Mouse (Mus musculus) kidney, postnatal 0 days (tissue): Measurements from ENCODE around the gene Zfp617. TPM values are rescaled to one million over a fixed set of nuclear protein-coding genes. Genes with fewer than 3 reads are reported as not detected.

Source experiments
- ATAC-seq: fragments of 200-750 bp; cut with Nextera tagmentation; replicated peaks from 2 replicates; pipeline ENCODE4 v1.8.0; 2017; ENCODE audit warnings: low read depth, moderate number of reproducible peaks, moderate TSS enrichment, moderate library complexity; ENCODE audit not compliant: low FRiP score
- DNase-seq: peaks from one replicate; pipeline ENCODE4 v3.0.0-alpha.2; 2016; ENCODE audit warnings: low spot score
- H3K27ac ChIP-seq: fragments of 300-500 bp; sonication (generic); 2 replicates; pipeline ENCODE4 v1.5.1; 2014; ENCODE audit warnings: mild to moderate bottlenecking
- H3K27me3 ChIP-seq: fragments of 300-500 bp; sonication (generic); 2 replicates; pipeline ENCODE4 v1.6.1; 2014; ENCODE audit warnings: low read length, mixed read lengths; ENCODE audit not compliant: insufficient read depth
- H3K36me3 ChIP-seq: fragments of 300-500 bp; sonication (generic); 2 replicates; pipeline ENCODE4 v1.6.1; 2014; ENCODE audit warnings: low read length, mixed read lengths; ENCODE audit not compliant: insufficient read depth
- H3K4me1 ChIP-seq: fragments of 300-500 bp; sonication (generic); replicated peaks from 2 replicates; pipeline ENCODE4 v1.6.1; 2014; ENCODE audit warnings: antibody characterized with exemption, low read length, mixed read lengths; ENCODE audit not compliant: insufficient read depth
- H3K4me2 ChIP-seq: fragments of 300-500 bp; sonication (generic); 2 replicates; pipeline ENCODE4 v1.6.1; 2014; ENCODE audit warnings: mild to moderate bottlenecking, low read length, moderate library complexity, mixed read lengths
- H3K4me3 ChIP-seq: fragments of 300-500 bp; sonication (generic); replicated peaks from 2 replicates; pipeline ENCODE4 v1.5.1; 2014; ENCODE audit warnings: low read depth, low read length
- H3K9ac ChIP-seq: fragments of 300-500 bp; sonication (generic); 2 replicates; pipeline ENCODE4 v1.6.1; 2014; ENCODE audit warnings: low read depth, low read length
- H3K9me3 ChIP-seq: fragments of 300-500 bp; sonication (generic); replicated peaks from 2 replicates; pipeline ENCODE4 v1.6.1; 2016; ENCODE audit warnings: low read length, inconsistent platforms, mixed read lengths
- CTCF ChIP-seq: IDR thresholded peaks from 2 replicates; pipeline ENCODE4 v1.5.1; 2016; ENCODE audit warnings: antibody characterized with exemption, low read depth, mild to moderate bottlenecking, moderate library complexity
- WGBS: fragments of 180-500 bp; shearing (Covaris S2); extraction: QIAGEN DNeasy Blood & Tissue Kit; methylation state at CpG from one replicate; pipeline ENCODE4 v1.1.7; 2014; 5-methylcytosine and 5-hydroxymethylcytosine counted together
- polyA plus RNA-seq: library from polyadenylated mRNA; unstranded; fragments of >200 nt; fragmentation: Nextera tagmentation; extraction: Ambion mirVana; gene quantifications from 2 replicates; pipeline ENCODE4 v1.2.1, GENCODE M21; 2015

Gene Zfp617
- polyA plus RNA-seq, 1 experiment from 2014 or later: 13.6 TPM

- H3K4me2 ChIP-seq: no peak overlapping the region
- H3K27me3 ChIP-seq: no peaks in the 10 kb centered on the region
- TF ChIP-seq CTCF: no peak
- no peak overlapping the region for H3K27ac ChIP-seq
- no peak overlapping the region for H3K9ac ChIP-seq
- WGBS: 75% methylated on average over 3 of the region's 3 CpGs
- H3K9me3 ChIP-seq: peaks cover 4% of the 10 kb centered on the region; the same call in 1 of the 2 replicates
- ATAC-seq: no peak
- DNase-seq: no peak
- H3K4me1 ChIP-seq: no peaks in the 10 kb centered on the region
- H3K36me3 ChIP-seq: peaks cover 26% of the 10 kb centered on the region
- no peak overlapping the region for H3K4me3 ChIP-seq
These were observed 55.6 kb downstream of the Zfp617 start for GRCm38 (mm10) chr8:71964051-71964450.

- 87% methylated on average over 2 of the region's 2 CpGs for WGBS
- Histone ChIP-seq H3K27me3 (no peaks in the 10 kb centered on the region), H3K36me3 (peaks cover 29% of the 10 kb centered on the region), H3K27ac (no peak overlapping the region), H3K9me3 (peaks cover 4% of the 10 kb centered on the region; the same call in 1 of the 2 replicates), H3K4me2 (no peak overlapping the region), H3K4me1 (no peaks in the 10 kb centered on the region), H3K4me3 (no peak overlapping the region), H3K9ac (no peak overlapping the region)
- no peak for ATAC-seq
- no peak for TF ChIP-seq CTCF
- DNase-seq: no peak
These were observed 56.7 kb downstream of the Zfp617 start for GRCm38 (mm10) chr8:71965166-71965565.

GRCm38 (mm10) chr8:71966411-71966810 lies 58.0 kb downstream of the Zfp617 start:
- Histone ChIP-seq H3K4me3 (no peak overlapping the region), H3K4me2 (no peak overlapping the region), H3K27me3 (no peaks in the 10 kb centered on the region), H3K27ac (no peak overlapping the region), H3K9ac (no peak overlapping the region), H3K36me3 (peaks cover 29% of the 10 kb centered on the region), H3K4me1 (no peaks in the 10 kb centered on the region), H3K9me3 (peaks cover 4% of the 10 kb centered on the region; the same call in 1 of the 2 replicates)
- DNase-seq (no peak), ATAC-seq (no peak)
- TF ChIP-seq CTCF: peak; percentile 13; the same call in 1 of the 2 replicates

- ATAC-seq (no peak), DNase-seq (no peak)
- Histone ChIP-seq H3K9me3 (peaks cover 4% of the 10 kb centered on the region; the same call in 1 of the 2 replicates), H3K27me3 (no peaks in the 10 kb centered on the region), H3K4me3 (no peak overlapping the region), H3K4me2 (no peak overlapping the region), H3K4me1 (no peaks in the 10 kb centered on the region), H3K36me3 (peaks cover 29% of the 10 kb centered on the region), H3K27ac (no peak overlapping the region), H3K9ac (no peak overlapping the region)
- WGBS: 98% methylated on average over 5 of the region's 5 CpGs
- no peak for TF ChIP-seq CTCF
These were observed 58.8 kb downstream of the Zfp617 start for GRCm38 (mm10) chr8:71967261-71967660.

- H3K4me3 ChIP-seq: no peak overlapping the region
- H3K36me3 ChIP-seq: peaks cover 29% of the 10 kb centered on the region
- 93% methylated on average over 6 of the region's 6 CpGs for WGBS
- no peaks in the 10 kb centered on the region for H3K4me1 ChIP-seq
- H3K27ac ChIP-seq: no peak overlapping the region
- DNase-seq: no peak
- no peak overlapping the region for H3K4me2 ChIP-seq
- ATAC-seq: no peak
- TF ChIP-seq CTCF: no peak
- H3K27me3 ChIP-seq: no peaks in the 10 kb centered on the region
- H3K9me3 ChIP-seq: peaks cover 4% of the 10 kb centered on the region; the same call in 1 of the 2 replicates
- H3K9ac ChIP-seq: no peak overlapping the region
These were observed 59.7 kb downstream of the Zfp617 start for GRCm38 (mm10) chr8:71968100-71968499.

GRCm38 (mm10) chr8:71968636-71969035 lies 60.2 kb downstream of the Zfp617 start:
- H3K27ac ChIP-seq: no peak overlapping the region
- no peak overlapping the region for H3K4me2 ChIP-seq
- H3K4me1 ChIP-seq: no peaks in the 10 kb centered on the region
- H3K36me3 ChIP-seq: peaks cover 29% of the 10 kb centered on the region
- H3K4me3 ChIP-seq: no peak overlapping the region
- peaks cover 4% of the 10 kb centered on the region; the same call in 1 of the 2 replicates for H3K9me3 ChIP-seq
- DNase-seq (no peak), ATAC-seq (no peak)
- WGBS: 97% methylated on average over 6 of the region's 6 CpGs
- H3K27me3 ChIP-seq: no peaks in the 10 kb centered on the region
- no peak for TF ChIP-seq CTCF
- no peak overlapping the region for H3K9ac ChIP-seq

GRCm38 (mm10) chr8:71971945-71972344 lies 63.5 kb downstream of the Zfp617 start:
- WGBS: 80% methylated on average over 1 of the region's 1 CpGs
- ATAC-seq (peak; percentile 43; the same call in 1 of the 2 replicates), DNase-seq (peak; percentile 18)
- no peak overlapping the region for H3K4me2 ChIP-seq
- H3K9me3 ChIP-seq: no peaks in the 10 kb centered on the region
- peaks cover 13% of the 10 kb centered on the region; the same call in 1 of the 2 replicates for H3K36me3 ChIP-seq
- no peaks in the 10 kb centered on the region for H3K4me1 ChIP-seq
- H3K27ac ChIP-seq: no peak overlapping the region
- no peak overlapping the region for H3K9ac ChIP-seq
- peak; percentile 66 for TF ChIP-seq CTCF
- H3K27me3 ChIP-seq: no peaks in the 10 kb centered on the region
- H3K4me3 ChIP-seq: no peak overlapping the region
